Mouse (Mus musculus): ENCODE results near the gene Gm9958. TPM values are rescaled to one million over a fixed set of nuclear protein-coding genes. Genes with fewer than 3 reads are reported as not detected.

Gene Gm9958
- total RNA-seq, 1 experiment: 0.94 TPM

GRCm38 (mm10) chr5:90414142-90414924, 47.3 kb downstream of the Gm9958 start:
- no peak overlapping the region for H3K4me3 ChIP-seq (ENCODE audit: insufficient read depth in 1 of 2, low read depth in 1 of 2, low read length in 2 of 2, poor library complexity in 1 of 2, severe bottlenecking in 1 of 2)
- H3K9ac ChIP-seq (ENCODE audit: insufficient read depth, low read depth, low read length, poor library complexity, severe bottlenecking): no peak overlapping the region
- no peak overlapping the region for H3K27ac ChIP-seq (ENCODE audit: insufficient read depth, low read depth, low read length, poor library complexity, severe bottlenecking)
- TF ChIP-seq ZC3H11A (IDR thresholded peaks at IDR 0.05; ENCODE audit: borderline replicate concordance, low read depth, low read length) (no peak), HCFC1 (IDR thresholded peaks at IDR 0.05; ENCODE audit: borderline replicate concordance, insufficient read depth, low read length) (no peak), CHD2 (IDR thresholded peaks at IDR 0.05; ENCODE audit: low read depth, low read length) (no peak), ZNF384 (IDR thresholded peaks at IDR 0.05; ENCODE audit: low read depth, low read length) (no peak), MAFK (IDR thresholded peaks at IDR 0.05; ENCODE audit: insufficient read depth, low read depth, low read length) (no peak)
- in situ Hi-C loops (cut with MboI; ENCODE audit: low sequenced_read_pairs in 2 of 2, unreplicated experiment in 2 of 2): no loop called here
- H3K4me1 ChIP-seq (ENCODE audit: control insufficient read depth in 2 of 2, insufficient read depth in 2 of 2, low read length in 2 of 2, poor library complexity in 1 of 2): no peaks in the 10 kb centered on the region
- H3K9me3 ChIP-seq (ENCODE audit: control insufficient read depth, insufficient read depth, low read depth, low read length): no peaks in the 10 kb centered on the region
- no peaks in the 10 kb centered on the region for H3K36me3 ChIP-seq (ENCODE audit: control insufficient read depth, insufficient read depth, low read length, poor library complexity, severe bottlenecking)
- no peak for DNase-seq (ENCODE audit: low read depth, low spot score)

GRCm38 (mm10) chr5:90414925-90415295, 47.9 kb downstream of the Gm9958 start:
- in situ Hi-C loops (cut with MboI; ENCODE audit: low sequenced_read_pairs in 2 of 2, unreplicated experiment in 2 of 2): no loop called here
- no peak for DNase-seq (ENCODE audit: low read depth, low spot score)
- H3K4me3 ChIP-seq (ENCODE audit: insufficient read depth in 1 of 2, low read depth in 1 of 2, low read length in 2 of 2, poor library complexity in 1 of 2, severe bottlenecking in 1 of 2): no peak overlapping the region
- TF ChIP-seq ZNF384 (IDR thresholded peaks at IDR 0.05; ENCODE audit: low read depth, low read length) (no peak), MAFK (IDR thresholded peaks at IDR 0.05; ENCODE audit: insufficient read depth, low read depth, low read length) (no peak), HCFC1 (IDR thresholded peaks at IDR 0.05; ENCODE audit: borderline replicate concordance, insufficient read depth, low read length) (no peak), ZC3H11A (IDR thresholded peaks at IDR 0.05; ENCODE audit: borderline replicate concordance, low read depth, low read length) (no peak), CHD2 (IDR thresholded peaks at IDR 0.05; ENCODE audit: low read depth, low read length) (no peak)
- no peaks in the 10 kb centered on the region for H3K9me3 ChIP-seq (ENCODE audit: control insufficient read depth, insufficient read depth, low read depth, low read length)
- H3K27ac ChIP-seq (ENCODE audit: insufficient read depth, low read depth, low read length, poor library complexity, severe bottlenecking): no peak overlapping the region
- H3K36me3 ChIP-seq (ENCODE audit: control insufficient read depth, insufficient read depth, low read length, poor library complexity, severe bottlenecking): no peaks in the 10 kb centered on the region
- H3K9ac ChIP-seq (ENCODE audit: insufficient read depth, low read depth, low read length, poor library complexity, severe bottlenecking): no peak overlapping the region
- no peaks in the 10 kb centered on the region for H3K4me1 ChIP-seq (ENCODE audit: control insufficient read depth in 2 of 2, insufficient read depth in 2 of 2, low read length in 2 of 2, poor library complexity in 1 of 2)

Other genes starting within 250 kb of the Gm9958 start
- 38.1 and 46.4 TPM in 2 replicates for gene Cox18, start 143.2 kb upstream of the Gm9958 start, total RNA-seq (2012; rRNA removed)
- 61.2 and 70.0 TPM in 2 replicates for gene Ankrd17, start 627 bp upstream of the Gm9958 start, total RNA-seq (2012; rRNA removed)
- not detected in 2 replicates for gene Alb, start 93.7 kb downstream of the Gm9958 start, total RNA-seq (2012; rRNA removed)
- gene Afp, start 123.5 kb downstream of the Gm9958 start, total RNA-seq (2012; rRNA removed): 0.18 TPM in 1 of 2 replicates, not detected in the other
- not detected in 2 replicates for gene Afm, start 151.7 kb downstream of the Gm9958 start, total RNA-seq (2012; rRNA removed)
- not detected in 2 replicates for gene 5830473C10Rik, start 193.9 kb downstream of the Gm9958 start, total RNA-seq (2012; rRNA removed)

Measured in ES-E14 (cell line).